Mouse (Mus musculus): Measurements from ENCODE around the gene Cfap58.

Cfap58 gene

DNA sequence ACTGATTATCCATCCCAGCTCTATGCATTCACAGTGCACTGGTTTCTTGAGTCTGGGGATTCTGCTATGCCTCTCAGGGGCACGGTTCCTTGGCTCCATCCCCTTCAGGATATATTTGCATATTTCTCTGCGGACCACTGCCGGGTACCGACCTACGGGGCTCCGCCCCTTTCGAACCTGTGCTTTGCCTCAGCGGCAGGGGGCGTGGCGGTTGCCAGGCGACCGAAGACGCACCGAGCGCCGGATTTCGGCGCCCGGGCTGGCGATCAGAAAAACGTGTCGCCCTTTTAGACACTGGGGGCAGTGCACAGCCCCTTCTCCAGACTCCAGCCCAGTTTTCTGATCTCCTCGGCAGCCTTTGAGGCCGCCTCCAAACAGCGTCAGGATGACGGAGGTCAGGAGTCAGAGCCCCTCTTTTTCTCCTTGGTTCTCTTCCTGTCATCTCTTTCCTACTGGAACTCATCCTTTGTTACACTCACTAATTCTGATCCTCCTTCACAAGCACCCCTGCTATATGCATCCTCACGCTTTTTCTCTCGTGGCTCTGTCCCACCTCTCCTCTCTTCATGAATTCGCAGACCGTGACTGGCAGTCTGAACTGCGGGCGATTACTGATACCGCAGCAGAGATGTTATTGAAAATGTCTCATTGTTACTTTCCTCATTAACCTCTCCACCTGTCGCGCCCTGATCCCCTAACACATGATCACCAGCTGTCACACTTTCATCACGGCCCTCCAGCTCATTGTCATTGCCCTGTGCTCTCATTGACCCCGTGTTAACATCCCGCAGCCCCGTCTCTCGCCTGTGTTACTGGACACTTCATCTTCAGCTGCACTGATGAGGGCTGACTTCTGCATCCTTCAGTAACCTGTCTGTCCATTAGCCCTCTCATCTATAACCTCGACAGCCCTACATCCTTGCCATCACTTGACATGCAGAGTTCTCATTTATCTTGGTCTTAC lies at the start of gene Cfap58:
Gene Cfap58 (plus strand): TSS at position 233 of the 964 bp plus-strand sequence.
- DNase-seq (ENCODE audit: low read depth, low spot score) = peak; percentile 37

DNA sequence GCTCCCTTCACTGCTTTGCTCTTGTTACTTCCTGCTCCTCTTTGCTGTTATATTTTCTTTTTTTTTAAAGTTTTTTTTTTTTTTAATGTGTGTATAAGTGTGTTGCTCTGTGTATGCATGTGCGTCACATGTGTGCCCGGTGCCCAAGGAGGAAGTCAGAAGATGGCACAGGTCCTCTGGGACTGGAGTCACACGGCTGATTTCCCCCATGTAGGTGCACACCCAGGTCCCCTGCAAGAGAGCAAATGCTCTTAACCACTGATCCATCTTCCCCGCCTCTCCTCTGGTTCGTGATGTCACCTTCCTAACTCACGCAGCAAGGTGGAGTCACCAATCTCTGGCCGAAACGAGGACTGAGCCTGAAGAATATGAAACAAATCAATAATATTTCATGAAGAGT lies 49.4 kb upstream of the Cfap58 start:
- no peak for DNase-seq (ENCODE audit: low read depth, low spot score)

DNA sequence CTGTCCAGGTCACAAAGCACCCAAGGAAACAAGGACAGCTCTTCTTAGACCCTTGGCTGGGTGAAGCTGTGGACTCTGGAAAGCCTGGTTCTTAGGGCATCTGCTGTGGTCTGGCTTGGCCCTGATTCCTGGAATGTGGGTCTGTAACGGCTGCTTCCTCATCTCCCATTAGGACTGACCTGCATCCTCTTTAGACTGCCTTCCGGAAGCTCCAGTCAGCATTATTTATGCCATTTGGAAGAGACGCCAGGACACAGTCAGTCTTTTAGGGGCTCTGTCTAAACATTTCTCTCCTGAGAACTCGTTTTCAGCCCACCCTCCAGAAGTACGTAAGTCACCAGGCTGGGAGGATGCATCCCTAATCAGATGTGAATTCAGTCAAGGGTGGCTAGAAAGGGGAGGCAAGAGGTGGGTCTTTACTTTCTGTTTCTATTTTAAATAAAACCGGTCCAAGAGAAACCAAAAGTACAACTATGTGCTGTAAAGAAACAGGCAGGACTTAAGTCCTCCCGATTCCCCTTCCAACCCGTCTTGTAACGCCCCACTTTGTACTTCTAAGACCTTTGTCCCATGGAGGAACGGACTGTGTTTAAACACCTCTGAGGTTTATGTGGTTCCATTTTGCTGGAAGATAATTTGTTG lies 46.9 kb upstream of the Cfap58 start:
- DNase-seq (ENCODE audit: low read depth, low spot score) = no peak

DNA sequence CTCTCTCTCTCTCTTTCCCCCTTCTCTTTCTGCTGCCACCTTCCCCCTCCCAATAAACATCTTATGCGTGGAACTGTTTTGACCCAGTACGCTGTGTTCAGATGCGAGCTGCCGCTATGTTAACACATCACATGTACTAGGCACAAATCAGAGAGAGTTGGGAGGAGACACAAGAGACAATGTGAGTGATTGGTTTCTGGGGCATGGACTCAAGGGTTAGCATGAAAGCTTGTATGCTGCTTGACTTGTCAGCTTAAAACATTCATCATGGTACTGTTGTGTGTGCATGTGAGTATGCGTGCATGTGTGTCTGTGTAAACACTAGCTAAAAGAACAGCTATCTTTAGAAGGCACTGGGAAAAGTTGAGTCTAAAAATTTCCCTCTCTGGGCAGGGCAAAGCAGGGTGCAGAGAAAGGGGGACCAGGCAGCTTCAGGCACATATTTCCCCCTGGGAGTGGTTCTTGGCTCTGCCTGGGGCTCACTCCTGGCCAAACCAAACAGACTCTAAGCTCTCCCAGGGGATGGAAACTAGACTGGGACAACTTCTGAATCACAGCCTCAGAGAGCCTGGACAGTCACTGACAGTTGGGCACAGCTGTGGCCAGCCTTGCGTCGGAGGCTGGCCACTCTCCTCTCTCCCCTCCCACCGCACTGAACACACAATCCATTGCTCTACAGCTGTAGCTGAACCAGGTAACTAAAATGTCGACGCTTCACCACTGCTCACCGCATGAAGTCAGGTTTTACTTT lies 45.7 kb upstream of the Cfap58 start:
- DNase-seq (ENCODE audit: low read depth, low spot score) = no peak

DNA sequence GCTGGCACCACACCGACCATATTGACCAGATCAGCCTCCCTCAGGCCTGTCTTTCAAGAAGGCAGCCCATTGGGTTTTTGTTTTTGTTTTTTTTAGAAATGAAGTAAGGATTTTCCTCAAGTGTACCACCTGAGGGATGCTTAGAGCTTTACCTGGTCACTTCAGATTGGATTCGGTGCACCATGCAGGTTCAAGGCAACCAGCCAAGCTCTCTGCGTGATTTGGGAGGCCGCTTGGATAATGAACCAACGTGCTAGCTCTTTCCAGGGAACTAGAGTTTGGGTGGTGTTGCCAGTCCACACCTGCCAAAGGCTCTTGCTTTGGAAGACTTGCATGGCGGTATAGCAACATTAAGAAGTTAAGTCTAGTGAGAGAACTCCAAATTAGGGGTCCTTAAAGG lies 44.4 kb upstream of the Cfap58 start:
- DNase-seq (ENCODE audit: low read depth, low spot score) = no peak

DNA sequence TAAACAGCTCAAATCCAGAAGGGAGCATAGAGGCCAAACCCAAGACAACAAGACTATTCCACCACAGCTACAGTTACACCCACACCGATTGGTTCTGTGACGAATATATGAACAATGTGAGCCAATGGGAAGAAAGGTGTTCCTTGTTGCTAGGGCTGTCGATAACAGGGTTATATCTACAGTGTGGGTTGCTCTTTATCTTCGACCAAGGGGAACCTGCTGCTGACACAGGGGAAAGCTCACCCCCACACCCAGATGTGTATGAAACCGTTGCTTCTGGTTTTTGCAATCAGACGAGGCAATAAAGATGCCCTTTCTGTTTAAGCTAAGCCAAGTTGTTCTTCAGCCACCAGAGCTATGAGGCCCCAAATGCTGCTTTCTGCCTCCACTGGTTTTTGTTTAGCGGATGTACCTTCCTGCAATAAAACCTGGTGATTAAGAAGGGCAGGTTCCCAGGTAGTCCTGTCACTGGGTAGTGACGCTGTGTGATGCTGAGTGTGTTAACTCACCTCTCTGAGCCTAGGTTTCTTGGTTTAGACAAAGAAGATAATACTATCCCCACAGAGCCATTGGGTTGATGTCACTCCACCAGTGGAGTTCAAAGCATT lies 38.9 kb upstream of the Cfap58 start:
- no peak for DNase-seq (ENCODE audit: low read depth, low spot score)

DNA sequence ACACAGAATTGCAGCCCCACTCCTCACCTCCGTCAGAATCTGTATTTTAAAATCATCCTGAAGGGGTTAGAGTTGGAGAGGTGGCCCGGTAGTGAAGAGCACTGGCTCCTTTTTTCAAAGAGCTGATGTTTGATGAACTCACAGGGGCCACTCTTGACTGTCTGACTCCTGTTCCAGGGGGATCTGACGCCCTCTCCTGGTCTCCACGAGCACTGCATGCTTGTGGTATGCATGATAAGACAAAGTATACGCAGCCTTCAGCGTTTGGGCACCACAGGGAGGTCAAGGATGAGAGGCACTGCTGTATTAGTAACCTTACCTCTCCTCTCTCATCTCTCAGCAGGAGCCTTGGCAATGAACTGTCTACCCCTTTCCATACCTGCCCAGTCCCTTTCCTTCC lies 37.5 kb upstream of the Cfap58 start:
- DNase-seq (ENCODE audit: low read depth, low spot score) = no peak

DNA sequence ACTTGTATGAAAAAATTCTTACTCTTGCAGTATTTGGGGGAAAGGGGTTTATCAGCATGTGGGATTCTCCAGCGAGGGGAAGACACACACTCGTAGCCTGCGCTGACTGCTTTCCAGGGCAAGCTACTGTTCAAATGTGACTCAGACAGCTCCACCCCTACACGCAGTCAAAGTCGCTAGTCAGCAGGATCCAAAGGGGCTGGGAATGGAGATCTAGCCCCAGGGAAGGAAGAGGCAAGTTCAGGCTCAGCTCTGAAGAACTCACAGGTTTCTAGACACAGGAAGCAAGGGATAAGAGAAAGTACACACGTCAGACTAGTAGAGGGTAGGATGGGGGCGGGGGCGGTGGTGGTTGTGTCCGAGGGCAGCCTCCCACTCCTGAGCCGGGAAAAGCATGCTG lies 36.9 kb upstream of the Cfap58 start:
- DNase-seq (ENCODE audit: low read depth, low spot score) = no peak

DNA sequence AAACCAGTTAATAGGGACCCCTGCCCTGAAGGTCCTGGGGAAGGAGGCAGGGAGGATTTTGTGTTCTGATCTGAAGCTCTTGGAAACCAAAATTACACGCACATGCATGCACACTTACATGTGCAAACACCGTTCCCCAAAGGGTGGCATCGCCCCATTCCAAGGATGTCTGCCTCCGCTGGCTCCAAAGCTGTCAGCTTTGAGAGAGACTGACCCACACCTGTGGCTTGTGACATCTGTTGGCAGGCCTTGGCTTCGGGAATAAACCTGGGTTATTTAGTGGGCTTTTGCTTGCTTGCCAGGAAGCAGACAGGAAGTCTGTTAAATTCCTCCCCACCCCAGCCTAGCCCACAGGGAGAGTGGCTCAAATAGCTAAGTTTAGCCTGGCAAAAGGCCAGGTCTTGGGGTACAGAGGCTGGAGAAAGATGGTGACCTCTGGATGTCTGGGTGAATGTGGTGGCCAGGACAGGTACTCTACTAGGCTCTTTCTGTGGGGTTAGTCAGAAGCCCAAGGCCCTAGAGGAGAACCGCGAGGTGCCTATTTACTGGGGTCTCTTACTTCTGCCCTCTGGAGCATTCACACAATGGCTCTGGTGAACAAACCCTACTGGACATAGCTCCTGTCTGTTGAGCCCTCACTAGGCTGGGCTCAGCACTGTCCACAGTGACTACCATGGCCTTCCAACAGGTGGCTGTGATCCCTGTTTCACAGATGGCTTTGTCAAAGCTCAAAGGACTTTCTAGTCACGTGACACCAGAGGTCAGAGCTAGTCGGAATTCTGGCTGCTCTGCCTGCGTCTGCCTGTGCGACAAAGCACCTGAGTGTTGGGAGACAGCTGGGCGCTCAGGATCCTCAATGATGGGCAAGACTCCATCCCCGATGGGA lies 34.9 kb upstream of the Cfap58 start:
- DNase-seq (ENCODE audit: low read depth, low spot score) = no peak

DNA sequence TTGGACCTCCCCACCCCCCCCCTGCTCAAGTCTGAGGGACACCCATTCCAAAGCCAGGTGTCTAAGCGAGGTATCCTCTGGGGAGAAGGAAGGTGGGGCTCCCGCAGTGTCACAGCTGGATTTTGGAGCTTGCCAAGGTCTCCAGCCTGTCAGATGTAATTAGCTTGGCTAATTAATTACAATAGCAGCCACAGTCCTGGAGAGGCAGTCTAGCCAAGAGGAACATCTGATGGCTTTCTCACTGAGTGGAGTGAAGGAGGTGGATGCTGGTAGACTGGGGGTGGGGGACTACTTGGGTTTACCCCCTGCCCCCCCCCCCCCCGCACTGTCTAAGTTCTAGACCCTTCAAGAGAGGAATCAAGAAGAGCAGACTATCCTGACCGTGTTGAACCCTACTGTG lies 33.8 kb upstream of the Cfap58 start:
- no peak for DNase-seq (ENCODE audit: low read depth, low spot score)

DNA sequence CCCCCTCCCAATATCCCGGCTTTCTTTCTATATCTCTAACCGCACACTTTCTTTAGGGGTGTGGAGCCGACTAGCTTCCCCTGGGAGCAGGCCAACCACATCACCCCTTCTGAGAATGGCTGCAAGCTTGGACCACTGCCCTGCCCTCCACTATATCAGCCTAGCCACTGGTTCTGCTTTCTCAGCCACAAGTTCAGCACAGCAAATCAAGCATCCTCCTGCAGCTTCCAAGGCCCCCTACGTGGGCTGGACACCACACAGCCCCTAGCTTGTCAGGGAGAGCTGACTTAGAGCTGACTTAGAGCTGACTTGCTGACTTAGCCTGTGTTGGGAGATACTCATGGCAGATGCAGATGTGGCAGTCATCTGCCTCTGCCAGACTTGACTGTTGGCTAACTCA lies 32.4 kb upstream of the Cfap58 start:
- no peak for DNase-seq (ENCODE audit: low read depth, low spot score)

DNA sequence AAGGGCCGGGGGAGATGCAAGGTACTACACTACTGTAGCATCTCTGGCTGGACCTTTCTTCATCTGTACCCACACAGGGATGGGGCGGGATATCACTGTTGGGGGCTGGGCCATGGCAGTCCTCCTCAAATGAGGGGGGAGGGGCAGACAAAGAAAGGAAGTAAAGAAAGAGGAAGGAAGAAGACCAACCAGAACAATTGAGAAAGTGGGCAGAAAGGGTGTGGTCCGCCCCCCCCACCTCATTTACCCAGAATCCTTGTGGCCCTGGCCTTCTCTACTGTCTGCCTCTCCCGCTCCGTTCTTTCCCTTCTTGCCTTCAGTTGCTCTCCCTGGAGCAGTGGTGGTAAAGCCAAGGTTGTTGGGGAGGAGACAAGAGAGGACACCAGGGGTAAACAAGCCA lies 31.9 kb upstream of the Cfap58 start:
- DNase-seq (ENCODE audit: low read depth, low spot score) = no peak

DNA sequence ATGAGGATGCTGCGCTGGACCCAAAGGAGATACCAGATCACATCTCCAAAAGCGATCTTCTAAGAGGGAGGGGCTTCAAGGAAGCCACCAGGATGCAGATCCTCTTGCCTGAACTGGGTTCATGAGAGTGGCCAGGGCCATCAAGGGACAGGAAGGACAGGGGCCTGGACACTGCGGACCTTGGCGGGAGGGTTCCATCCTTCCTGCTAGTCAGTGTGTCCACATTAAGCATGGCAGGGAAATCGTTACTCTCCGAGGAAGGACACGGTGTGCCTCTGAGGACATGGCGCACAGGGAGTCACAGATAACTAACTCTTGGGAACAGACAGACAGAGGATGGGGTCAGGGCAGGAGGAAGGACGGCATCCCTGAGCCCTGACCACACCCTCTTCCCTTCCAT lies 29.9 kb upstream of the Cfap58 start:
- DNase-seq (ENCODE audit: low read depth, low spot score) = no peak

DNA sequence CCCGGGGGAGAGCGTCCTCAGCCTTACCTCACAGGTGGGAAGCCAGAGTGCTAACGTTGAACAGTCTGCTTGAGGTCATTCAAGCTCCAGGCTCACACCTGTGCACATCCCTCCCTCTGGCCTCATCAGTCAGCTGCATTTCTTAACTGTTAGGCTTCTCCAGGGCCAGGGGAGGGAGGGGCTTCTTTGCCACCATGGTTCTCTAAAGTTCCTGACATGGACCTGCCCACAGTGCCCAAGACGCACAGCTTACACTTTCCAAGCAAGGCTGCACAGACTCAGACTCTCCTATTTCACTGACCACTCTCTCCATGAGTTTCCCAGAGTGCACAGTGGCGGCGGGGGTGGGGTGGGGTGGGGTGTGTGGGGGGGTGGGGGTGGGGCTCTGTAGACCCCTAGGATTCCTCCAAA lies 28.5 kb upstream of the Cfap58 start:
- DNase-seq (ENCODE audit: low read depth, low spot score) = no peak

DNA sequence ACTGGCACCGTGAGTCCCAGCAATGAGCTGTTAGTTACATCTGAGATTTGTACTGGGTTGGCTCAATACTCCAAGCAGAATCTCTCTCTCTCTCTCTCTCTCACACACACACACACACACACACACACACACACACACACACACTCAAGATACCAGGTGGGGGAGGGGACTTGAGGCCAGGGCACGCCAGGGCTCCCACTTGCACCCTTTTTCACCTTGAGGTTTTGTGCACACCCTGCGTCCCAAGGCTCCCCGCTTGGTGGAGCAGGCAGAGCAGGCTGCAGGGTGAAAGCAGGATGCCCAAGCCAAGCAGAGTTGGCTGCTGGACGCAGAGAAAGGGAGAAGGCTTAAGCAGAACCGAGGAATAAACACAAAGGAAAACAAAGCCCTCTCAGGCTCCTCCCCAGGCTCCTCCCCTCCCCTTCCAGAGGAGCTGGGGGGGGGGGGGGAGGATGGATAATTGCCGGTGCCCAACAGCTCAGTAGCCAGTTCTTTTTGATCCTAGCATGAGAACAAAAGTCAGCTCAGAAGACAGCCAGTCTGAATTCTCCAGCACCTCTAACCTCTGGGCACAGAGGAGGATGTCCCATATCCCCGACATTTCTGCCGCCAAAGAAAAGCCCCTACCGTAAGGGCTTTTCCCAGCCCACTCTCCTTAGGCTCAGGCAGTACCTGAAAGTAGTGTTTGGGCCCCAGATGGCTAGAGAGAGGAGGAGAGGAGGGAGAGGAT lies 27.9 kb upstream of the Cfap58 start:
- DNase-seq (ENCODE audit: low read depth, low spot score) = peak; percentile 8

DNA sequence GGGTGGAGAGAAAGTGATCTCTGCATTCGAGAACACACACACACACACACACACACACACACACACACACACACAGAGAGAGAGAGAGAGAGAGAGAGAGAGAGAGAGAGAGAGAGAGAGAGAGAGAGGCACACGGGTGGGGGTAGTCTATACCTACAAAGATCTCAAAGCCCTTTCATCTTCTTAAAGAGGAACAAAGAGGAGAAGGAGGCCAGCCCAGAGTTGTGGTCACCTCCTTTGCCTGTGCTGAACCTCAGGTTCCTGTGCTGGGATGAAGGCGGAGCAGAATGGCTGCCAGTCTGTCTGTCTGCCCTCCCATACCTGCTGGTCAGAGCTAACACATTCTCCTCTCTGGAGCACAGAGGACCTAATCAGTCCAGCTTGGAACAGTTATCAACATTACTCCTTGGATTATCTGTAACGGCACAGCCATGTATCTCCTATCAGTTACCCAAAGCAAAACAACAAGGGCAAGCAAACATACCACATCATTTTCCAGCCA lies 27.3 kb upstream of the Cfap58 start:
- no peak for DNase-seq (ENCODE audit: low read depth, low spot score)

DNA sequence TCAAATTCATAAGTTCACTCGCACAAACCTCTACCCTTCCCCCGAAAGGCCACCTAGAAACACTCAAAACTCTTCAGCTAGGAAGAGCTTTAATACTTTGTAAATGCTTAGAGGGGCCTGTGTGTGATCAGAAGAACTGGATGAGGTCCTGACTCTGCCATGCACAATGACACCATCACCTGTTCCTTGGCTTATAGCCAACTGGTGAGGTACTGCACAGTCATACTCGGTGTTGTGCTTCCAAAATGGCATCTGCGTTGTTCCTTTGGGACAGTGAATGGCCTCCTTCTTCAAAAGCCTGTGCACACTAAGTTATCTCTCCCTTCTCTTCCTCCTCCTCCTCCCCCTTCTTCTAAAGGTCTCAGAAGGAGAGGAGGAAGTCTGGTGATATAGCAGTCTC lies 26.7 kb upstream of the Cfap58 start:
- no peak for DNase-seq (ENCODE audit: low read depth, low spot score)

DNA sequence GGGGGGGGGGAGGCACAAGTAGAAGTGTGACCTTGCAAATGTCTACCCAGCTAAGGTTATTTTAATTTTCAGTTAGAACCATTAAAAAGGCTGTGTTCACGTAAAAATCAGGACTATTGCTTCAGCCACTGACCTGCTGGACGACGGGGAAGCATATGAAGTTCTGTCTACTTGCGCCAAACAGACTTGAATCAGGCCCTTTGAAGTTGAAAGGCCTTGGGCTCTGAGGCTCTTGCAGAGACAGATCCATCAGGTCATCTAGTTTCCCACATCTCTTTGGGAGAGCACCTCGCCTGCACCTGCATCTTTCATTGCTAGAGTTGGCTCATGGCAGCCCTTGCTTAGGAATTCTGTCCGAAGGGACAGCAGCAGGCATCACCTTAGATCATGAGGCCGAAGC lies 24.1 kb upstream of the Cfap58 start:
- DNase-seq (ENCODE audit: low read depth, low spot score) = no peak

DNA sequence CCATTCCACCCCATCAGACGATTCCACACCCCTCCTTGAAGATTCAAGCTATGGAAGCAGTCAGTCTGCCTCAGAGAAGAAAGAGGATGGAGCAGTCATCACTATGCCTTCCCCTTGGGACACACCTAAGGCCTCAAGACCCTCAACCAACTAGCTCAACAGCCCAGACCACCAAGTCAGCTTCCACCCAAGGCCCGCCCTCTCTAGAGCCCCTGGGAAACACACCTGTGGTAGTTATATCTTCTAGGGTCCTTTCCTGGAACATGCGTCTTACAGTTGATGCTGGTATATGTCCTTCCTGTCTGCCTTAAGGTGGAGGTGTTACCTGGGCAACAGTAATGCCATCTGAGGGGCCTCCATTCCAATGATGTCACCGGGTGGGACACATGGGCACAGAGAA lies 23.3 kb upstream of the Cfap58 start:
- DNase-seq (ENCODE audit: low read depth, low spot score) = no peak

DNA sequence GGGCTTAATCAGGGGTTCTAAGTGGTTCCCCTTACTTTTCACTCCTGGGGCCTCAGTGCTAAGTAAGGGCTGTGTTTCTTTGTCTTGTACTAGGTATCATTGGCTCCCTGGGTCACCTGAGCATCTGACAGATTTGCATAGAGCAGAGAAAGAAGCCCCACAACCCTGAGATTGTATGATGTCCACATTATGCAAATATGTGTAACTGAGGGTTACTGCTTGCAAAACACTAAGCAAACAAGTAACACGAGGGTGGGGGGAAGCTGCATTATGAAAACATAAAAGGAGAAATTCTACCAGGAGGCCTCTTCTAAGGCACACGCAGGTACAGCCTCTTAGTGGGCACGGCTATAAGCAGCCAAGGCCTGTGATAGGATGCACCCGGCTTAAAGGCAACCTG lies 22.2 kb upstream of the Cfap58 start:
- DNase-seq (ENCODE audit: low read depth, low spot score) = no peak

Measured in brain, adult 2 months (tissue).